Mouse (Mus musculus) spleen, adult 2 months (tissue): ENCODE measurements at regions not wholly inside any gene's neighbourhood (a gene's known extent, or its start where the extent isn't known, plus 50 kb on each side); places are given as distances from the start of the nearest gene placed in this dataset.

Experiments
- CTCF ChIP-seq: fragments of 200-500 bp; IDR thresholded peaks from 2 replicates; pipeline ENCODE4 v1.5.1; 2011; ENCODE audit warnings: mild to moderate bottlenecking, inconsistent platforms; ENCODE audit not compliant: insufficient read depth, insufficient read length, insufficient replicate concordance; ENCODE audit errors: extremely low read depth
- POLR2A ChIP-seq: fragments of 200-500 bp; IDR thresholded peaks from 2 replicates; pipeline ENCODE4 v1.6.1; 2011; ENCODE audit warnings: low read depth, low read length, inconsistent platforms

DNA sequence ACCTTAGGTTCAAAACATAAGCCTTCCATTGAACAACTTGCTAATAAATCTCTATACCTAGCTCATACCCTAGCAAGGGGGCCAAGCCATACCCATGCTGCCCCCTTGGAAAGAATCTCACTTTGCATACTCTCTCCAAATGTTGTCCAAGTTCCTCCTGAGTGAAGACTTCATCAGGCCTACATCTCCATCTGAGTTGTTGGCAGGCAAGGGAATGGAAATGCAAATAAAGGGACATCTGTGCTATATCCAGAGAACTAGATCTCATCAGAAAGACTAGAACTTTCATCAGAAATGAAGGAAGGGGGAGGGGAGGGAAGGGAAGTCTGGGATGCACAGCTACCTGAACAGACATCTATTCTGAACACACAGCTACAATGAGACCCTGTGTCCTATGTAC, 611.4 kb upstream of the Arid1b start:
- TF ChIP-seq CTCF, result no peak
- TF ChIP-seq POLR2A, result no peak
